Mouse (Mus musculus): ENCODE data around the gene Usp37. TPM values are rescaled to one million over a fixed set of nuclear protein-coding genes. Genes with fewer than 3 reads are reported as not detected.

The Usp37 gene
- polyA plus RNA-seq, 1 experiment from 2014 or later: 28.8 TPM

GRCm38 (mm10) chr1:74452611-74453045 lies 91.5 kb downstream of the Usp37 start:
- Histone ChIP-seq H3K4me1 (no peaks in the 10 kb centered on the region), H3K27me3 (no peaks in the 10 kb centered on the region), H3K4me3 (replicated peaks) (no peak overlapping the region), H3K27ac (replicated peaks) (no peak overlapping the region), H3K9ac (no peak overlapping the region), H3K36me3 (peaks cover 63% of the 10 kb centered on the region), H3K9me3 (replicated peaks) (no peaks in the 10 kb centered on the region), H3K4me2 (replicated peaks) (no peak overlapping the region)
- 60% methylated on average over 4 of the region's 4 CpGs for WGBS
- ATAC-seq (ENCODE audit: insufficient number of reproducible peaks, low FRiP score, low TSS enrichment, low read depth): no peak; the same call in 1 of the 2 replicates

GRCm38 (mm10) chr1:74444538-74444937 lies 99.5 kb downstream of the Usp37 start:
- H3K27ac ChIP-seq (replicated peaks): no peak overlapping the region
- H3K9me3 ChIP-seq (replicated peaks): no peaks in the 10 kb centered on the region
- WGBS: 92% methylated on average over 2 of the region's 2 CpGs
- no peak overlapping the region for H3K4me3 ChIP-seq (replicated peaks)
- no peak overlapping the region for H3K4me2 ChIP-seq (replicated peaks)
- H3K9ac ChIP-seq: no peak overlapping the region
- no peaks in the 10 kb centered on the region for H3K4me1 ChIP-seq
- H3K27me3 ChIP-seq: no peaks in the 10 kb centered on the region
- ATAC-seq (ENCODE audit: insufficient number of reproducible peaks, low FRiP score, low TSS enrichment, low read depth): no peak
- H3K36me3 ChIP-seq: peaks cover 61% of the 10 kb centered on the region

GRCm38 (mm10) chr1:74439166-74439876 lies 104.8 kb downstream of the Usp37 start:
- Histone ChIP-seq H3K27ac (replicated peaks) (no peak overlapping the region), H3K9ac (no peak overlapping the region), H3K4me3 (replicated peaks) (no peak overlapping the region), H3K36me3 (peaks cover 57% of the 10 kb centered on the region), H3K9me3 (replicated peaks) (no peaks in the 10 kb centered on the region), H3K4me2 (replicated peaks) (no peak overlapping the region), H3K27me3 (no peaks in the 10 kb centered on the region), H3K4me1 (no peaks in the 10 kb centered on the region)
- ATAC-seq (ENCODE audit: insufficient number of reproducible peaks, low FRiP score, low TSS enrichment, low read depth): no peak
- 88% methylated on average over 19 of the region's 19 CpGs for WGBS

GRCm38 (mm10) chr1:74437702-74438427 lies 106.2 kb downstream of the Usp37 start:
- no peaks in the 10 kb centered on the region for H3K9me3 ChIP-seq (replicated peaks)
- no peak for ATAC-seq (ENCODE audit: insufficient number of reproducible peaks, low FRiP score, low TSS enrichment, low read depth)
- H3K4me3 ChIP-seq (replicated peaks): no peak overlapping the region
- no peaks in the 10 kb centered on the region for H3K27me3 ChIP-seq
- H3K36me3 ChIP-seq: peaks cover 54% of the 10 kb centered on the region
- H3K4me2 ChIP-seq (replicated peaks): no peak overlapping the region
- 0 out of 2 replicates have a peak overlapping the region, but pooled peaks have one; percentile 18 for H3K27ac ChIP-seq (replicated peaks)
- WGBS: 58% methylated on average over 8 of the region's 8 CpGs
- H3K9ac ChIP-seq: no peak overlapping the region
- no peaks in the 10 kb centered on the region for H3K4me1 ChIP-seq

- no peaks in the 10 kb centered on the region for H3K9me3 ChIP-seq (replicated peaks)
- WGBS: 83% methylated on average over 6 of the region's 6 CpGs
- no peak for ATAC-seq (ENCODE audit: insufficient number of reproducible peaks, low FRiP score, low TSS enrichment, low read depth)
- peaks cover 42% of the 10 kb centered on the region for H3K36me3 ChIP-seq
- H3K9ac ChIP-seq: no peak overlapping the region
- no peaks in the 10 kb centered on the region for H3K4me1 ChIP-seq
- H3K27me3 ChIP-seq: no peaks in the 10 kb centered on the region
- no peak overlapping the region for H3K4me3 ChIP-seq (replicated peaks)
- no peak overlapping the region for H3K4me2 ChIP-seq (replicated peaks)
- H3K27ac ChIP-seq (replicated peaks): no peak overlapping the region
These were observed 108.5 kb downstream of the Usp37 start for GRCm38 (mm10) chr1:74435563-74435962.

GRCm38 (mm10) chr1:74434596-74434995 lies 109.5 kb downstream of the Usp37 start:
- WGBS: 58% methylated on average over 5 of the region's 5 CpGs
- no peak overlapping the region for H3K9ac ChIP-seq
- peaks cover 34% of the 10 kb centered on the region for H3K36me3 ChIP-seq
- ATAC-seq (ENCODE audit: insufficient number of reproducible peaks, low FRiP score, low TSS enrichment, low read depth): no peak
- no peak overlapping the region for H3K27ac ChIP-seq (replicated peaks)
- H3K4me2 ChIP-seq (replicated peaks): no peak overlapping the region
- no peaks in the 10 kb centered on the region for H3K27me3 ChIP-seq
- no peak overlapping the region for H3K4me3 ChIP-seq (replicated peaks)
- H3K4me1 ChIP-seq: no peaks in the 10 kb centered on the region
- H3K9me3 ChIP-seq (replicated peaks): no peaks in the 10 kb centered on the region

- Histone ChIP-seq H3K9me3 (replicated peaks) (no peaks in the 10 kb centered on the region), H3K9ac (no peak overlapping the region), H3K27me3 (no peaks in the 10 kb centered on the region), H3K27ac (replicated peaks) (no peak overlapping the region), H3K36me3 (peaks cover 22% of the 10 kb centered on the region), H3K4me1 (no peaks in the 10 kb centered on the region), H3K4me2 (replicated peaks) (no peak overlapping the region), H3K4me3 (replicated peaks) (no peak overlapping the region)
- 86% methylated on average over 6 of the region's 6 CpGs for WGBS
- ATAC-seq (ENCODE audit: insufficient number of reproducible peaks, low FRiP score, low TSS enrichment, low read depth): 0 out of 2 replicates have a peak, but pooled peaks have one; percentile 15
These were observed 110.9 kb downstream of the Usp37 start for GRCm38 (mm10) chr1:74433220-74433619.

- no peak overlapping the region for H3K4me3 ChIP-seq (replicated peaks)
- H3K4me1 ChIP-seq: 0 out of 2 replicates have a peak, but pooled peaks cover 3% of the 10 kb centered on the region
- no peak overlapping the region for H3K27ac ChIP-seq (replicated peaks)
- no peak overlapping the region for H3K9ac ChIP-seq
- H3K9me3 ChIP-seq (replicated peaks): no peaks in the 10 kb centered on the region
- no peak overlapping the region for H3K4me2 ChIP-seq (replicated peaks)
- WGBS: 52% methylated on average over 7 of the region's 7 CpGs
- ATAC-seq (ENCODE audit: insufficient number of reproducible peaks, low FRiP score, low TSS enrichment, low read depth): no peak
- H3K27me3 ChIP-seq: no peaks in the 10 kb centered on the region
- no peaks in the 10 kb centered on the region for H3K36me3 ChIP-seq
These were observed 118.2 kb downstream of the Usp37 start for GRCm38 (mm10) chr1:74425845-74426244.

- Histone ChIP-seq H3K4me1 (0 out of 2 replicates have a peak, but pooled peaks cover 3% of the 10 kb centered on the region), H3K9me3 (replicated peaks) (no peaks in the 10 kb centered on the region), H3K36me3 (no peaks in the 10 kb centered on the region), H3K27ac (replicated peaks) (no peak overlapping the region), H3K9ac (no peak overlapping the region), H3K27me3 (no peaks in the 10 kb centered on the region), H3K4me3 (replicated peaks) (no peak overlapping the region), H3K4me2 (replicated peaks) (no peak overlapping the region)
- ATAC-seq (ENCODE audit: insufficient number of reproducible peaks, low FRiP score, low TSS enrichment, low read depth): no peak
- 23% methylated on average over 8 of the region's 8 CpGs for WGBS
These were observed 120.9 kb downstream of the Usp37 start for GRCm38 (mm10) chr1:74423147-74423546.

- no peak for ATAC-seq (ENCODE audit: insufficient number of reproducible peaks, low FRiP score, low TSS enrichment, low read depth)
- Histone ChIP-seq H3K9me3 (replicated peaks) (no peaks in the 10 kb centered on the region), H3K27ac (replicated peaks) (no peak overlapping the region), H3K36me3 (no peaks in the 10 kb centered on the region), H3K9ac (no peak overlapping the region), H3K27me3 (no peaks in the 10 kb centered on the region), H3K4me1 (0 out of 2 replicates have a peak, but pooled peaks cover 3% of the 10 kb centered on the region), H3K4me2 (replicated peaks) (no peak overlapping the region), H3K4me3 (replicated peaks) (no peak overlapping the region)
- 61% methylated on average over 9 of the region's 9 CpGs for WGBS
These were observed 124.7 kb downstream of the Usp37 start for GRCm38 (mm10) chr1:74419440-74419794.

GRCm38 (mm10) chr1:74418747-74419439 lies 125.2 kb downstream of the Usp37 start:
- no peak for ATAC-seq (ENCODE audit: insufficient number of reproducible peaks, low FRiP score, low TSS enrichment, low read depth)
- H3K4me2 ChIP-seq (replicated peaks): no peak overlapping the region
- no peak overlapping the region for H3K9ac ChIP-seq
- H3K9me3 ChIP-seq (replicated peaks): no peaks in the 10 kb centered on the region
- no peaks in the 10 kb centered on the region for H3K27me3 ChIP-seq
- no peak overlapping the region for H3K27ac ChIP-seq (replicated peaks)
- no peaks in the 10 kb centered on the region for H3K36me3 ChIP-seq
- 0 out of 2 replicates have a peak, but pooled peaks cover 3% of the 10 kb centered on the region for H3K4me1 ChIP-seq
- 78% methylated on average over 17 of the region's 17 CpGs for WGBS
- no peak overlapping the region for H3K4me3 ChIP-seq (replicated peaks)
